Mouse (Mus musculus) left cerebral cortex, adult 9 months (tissue): ENCODE measurements around the gene Vmn2r62.
"Not testable (repeated sequence)": the region's sequence is repeated elsewhere in the genome, so short reads cannot be mapped to it uniquely, and the experiment has no call there.

Source experiments
- DNase-seq, 2 experiments: peaks; one replicate each; pipeline ENCODE4 v3.0.0; 2022; ENCODE audit warnings: low spot score in 2 of 2

Gene Vmn2r62

GRCm38 (mm10) chr7:42793425-42793824 lies at the start of gene Vmn2r62:
TSS of gene Vmn2r62 (minus strand) at chr7:42793525.
- not testable (repeated sequence) for DNase-seq

- DNase-seq = not testable (repeated sequence)
These were observed 45.0 kb upstream of the Vmn2r62 start for GRCm38 (mm10) chr7:42838366-42838765.

GRCm38 (mm10) chr7:42832221-42832620 lies 38.9 kb upstream of the Vmn2r62 start:
- DNase-seq = no peak

- DNase-seq = no peak
These were observed 43.5 kb downstream of the Vmn2r62 start for GRCm38 (mm10) chr7:42749836-42750235.

GRCm38 (mm10) chr7:42738536-42739210 lies 54.7 kb downstream of the Vmn2r62 start:
- no peak for DNase-seq

- DNase-seq = not testable (repeated sequence)
These were observed 66.4 kb downstream of the Vmn2r62 start, which contains the start of gene Gm17067 for GRCm38 (mm10) chr7:42726917-42727316. TSS of gene Gm17067 (minus strand) at chr7:42727017.
